Mouse (Mus musculus) forelimb bud, embryonic 11.5 days (tissue): Measurements from ENCODE around the gene Smok2a.
"Not testable (repeated sequence)": the region's sequence is repeated elsewhere in the genome, so short reads cannot be mapped to it uniquely, and the experiment has no call there.

ENCODE experiments used
- DNase-seq: peaks from one replicate; pipeline ENCODE4 v3.0.0-alpha.2; 2012; ENCODE audit warnings: low read depth, low spot score

The Smok2a gene

DNA sequence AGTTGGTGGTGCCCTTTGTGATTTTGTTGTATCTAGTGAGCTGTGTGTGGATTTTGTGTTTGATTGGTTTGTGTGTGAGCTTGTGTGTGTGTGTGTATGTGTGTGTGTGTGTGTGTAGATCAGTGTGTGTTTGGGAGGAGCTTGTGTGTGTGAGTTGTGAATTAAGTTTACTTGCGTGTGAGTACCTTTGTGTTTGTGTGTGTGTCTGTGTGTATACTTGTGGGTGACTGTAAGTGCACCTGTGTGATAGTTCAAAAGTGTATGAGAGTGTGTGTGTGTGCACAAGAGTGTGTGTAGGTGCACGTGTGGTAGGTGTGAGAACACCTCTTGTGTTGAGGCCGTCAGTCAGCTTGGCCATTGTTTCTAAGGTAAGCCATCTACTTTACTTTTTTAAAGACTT, at the start of gene Smok2a:
Smok2a (plus strand) TSS at position 301 of the 400 bp plus-strand sequence.
- DNase-seq: no peak

DNA sequence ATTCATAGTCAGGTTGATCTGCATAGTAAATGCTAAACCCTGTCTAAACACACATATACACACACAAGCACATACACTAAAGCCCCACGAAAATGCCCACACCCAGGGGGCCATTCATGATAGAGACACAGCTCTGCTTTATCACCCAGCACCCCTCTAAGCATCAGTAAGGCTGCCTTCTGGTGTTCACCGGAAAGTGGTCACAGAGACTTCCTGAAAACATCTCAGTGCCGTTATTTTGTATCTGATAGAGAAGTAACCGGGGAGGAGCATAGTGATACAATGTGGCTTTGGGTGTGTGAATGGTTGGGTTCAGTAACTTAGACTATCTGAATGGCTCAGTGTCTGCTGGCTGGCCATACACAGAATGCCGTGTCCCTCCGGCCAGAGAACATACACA, 47.4 kb upstream of the Smok2a start:
- not testable (repeated sequence) for DNase-seq

DNA sequence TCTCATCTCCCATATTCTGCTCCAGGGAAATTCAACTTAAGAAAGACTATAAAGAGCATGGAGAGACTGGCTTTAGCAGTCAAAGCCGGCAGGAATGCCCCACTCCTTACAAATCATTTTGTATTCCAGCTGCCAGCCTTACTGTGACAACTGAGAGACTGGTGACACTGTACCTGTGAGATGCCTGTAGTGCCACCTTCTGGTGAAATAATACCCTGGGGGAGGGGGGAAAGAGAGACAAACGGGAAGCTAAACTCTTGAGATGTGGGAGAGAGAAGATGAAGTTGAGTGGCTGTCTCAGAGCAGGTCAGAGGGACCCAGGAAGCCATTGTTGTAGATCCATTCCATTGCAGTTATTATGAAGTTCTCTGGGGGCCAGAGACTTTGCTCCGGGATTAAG, 47.0 kb upstream of the Smok2a start:
- not testable (repeated sequence) for DNase-seq

DNA sequence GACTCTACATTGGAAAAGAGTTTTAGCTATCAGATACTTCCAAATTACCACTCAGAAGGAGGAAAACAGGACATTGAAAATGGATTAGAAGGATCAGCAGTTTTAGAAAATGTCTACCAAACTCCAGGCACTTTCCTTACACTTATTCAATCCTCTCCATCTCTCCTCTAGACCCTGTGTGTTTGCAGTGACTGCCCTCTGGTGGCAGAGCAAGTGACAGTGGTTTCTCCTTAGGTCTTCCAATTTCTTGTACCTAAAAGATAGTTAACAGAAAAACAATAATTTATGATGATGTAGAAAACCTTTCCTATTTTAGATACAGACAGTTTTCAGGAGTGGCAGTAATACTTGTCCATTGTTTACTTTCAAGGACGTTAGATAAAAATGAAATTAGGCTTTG, 45.4 kb upstream of the Smok2a start:
- not testable (repeated sequence) for DNase-seq

DNA sequence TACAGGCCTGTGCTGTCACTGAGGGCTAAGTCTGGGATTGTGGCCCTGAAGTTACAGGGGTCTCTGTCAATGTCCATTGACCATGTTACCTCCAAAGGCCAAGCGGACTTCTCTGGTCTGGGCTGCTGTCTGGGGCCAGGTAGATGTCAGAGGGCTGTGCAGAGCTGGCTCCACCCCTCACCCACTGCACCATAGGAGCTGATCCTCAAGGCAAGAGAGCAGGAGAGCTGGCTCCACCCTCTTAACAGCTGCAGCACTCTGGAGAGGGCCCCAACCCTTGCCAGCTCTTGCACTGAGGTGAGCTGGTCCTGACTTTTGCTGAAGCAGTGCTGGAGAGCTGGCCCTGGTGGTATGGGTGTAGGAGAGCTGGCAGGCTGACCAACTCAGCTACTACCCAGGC, 43.2 kb upstream of the Smok2a start:
- not testable (repeated sequence) for DNase-seq

DNA sequence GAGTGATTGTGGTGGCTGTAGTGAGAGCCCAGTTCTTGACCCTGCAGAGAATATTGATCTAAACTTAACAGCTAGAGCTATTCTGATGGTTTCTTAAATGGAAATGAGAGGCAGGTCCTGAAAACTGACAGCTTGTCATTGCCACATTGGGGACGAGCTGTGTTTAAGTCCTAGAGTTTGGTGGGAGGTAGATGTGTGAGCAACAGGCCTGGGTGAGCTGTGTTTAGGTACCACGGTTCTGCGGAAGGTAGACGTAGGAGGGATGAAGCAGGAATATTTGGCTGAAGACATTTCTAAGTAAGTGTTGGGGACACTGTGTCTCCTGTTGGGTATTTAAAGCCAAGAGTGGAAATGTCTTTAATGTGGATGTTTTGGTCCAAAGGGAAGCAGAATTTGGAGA, 42.0 kb upstream of the Smok2a start:
- DNase-seq: not testable (repeated sequence)

DNA sequence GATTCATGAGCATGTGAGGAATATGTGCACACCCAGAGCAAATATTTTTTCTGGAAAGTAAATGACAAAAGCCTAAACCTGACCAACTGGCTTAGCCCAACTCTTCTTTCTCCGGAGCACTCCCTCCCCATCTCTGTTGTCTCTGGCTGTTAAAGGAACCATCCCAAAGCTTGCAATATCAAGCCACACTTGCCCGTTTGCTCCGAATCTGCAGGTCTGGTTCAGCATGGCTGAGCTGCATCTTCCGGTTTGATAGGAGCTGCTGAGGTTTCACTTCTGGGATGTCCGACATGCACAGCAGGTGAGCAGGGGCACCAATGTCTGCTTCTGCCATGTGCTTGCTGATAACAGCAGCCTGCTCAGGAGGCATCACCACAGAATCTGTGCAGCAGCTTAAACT, 40.5 kb upstream of the Smok2a start:
- DNase-seq: not testable (repeated sequence)

DNA sequence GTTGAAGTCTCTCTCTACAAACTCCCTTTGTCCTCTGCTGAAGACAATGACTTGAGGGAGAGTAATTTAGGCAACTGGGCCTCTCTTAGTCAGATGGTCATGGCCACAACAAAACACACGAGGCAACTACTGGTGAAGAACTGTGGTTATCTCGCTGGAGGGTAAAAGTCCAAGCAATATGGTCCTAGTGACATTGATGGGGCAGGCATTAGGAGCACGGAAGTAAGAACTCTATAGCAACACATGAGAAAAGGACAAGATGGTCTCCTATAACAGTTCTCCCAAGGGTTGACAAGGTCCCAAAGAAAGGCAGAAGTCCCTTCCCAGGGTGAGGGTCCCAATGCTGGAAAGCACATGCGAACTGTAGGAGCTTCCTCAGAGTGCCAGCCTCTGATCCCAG, 38.3 kb upstream of the Smok2a start:
- not testable (repeated sequence) for DNase-seq

DNA sequence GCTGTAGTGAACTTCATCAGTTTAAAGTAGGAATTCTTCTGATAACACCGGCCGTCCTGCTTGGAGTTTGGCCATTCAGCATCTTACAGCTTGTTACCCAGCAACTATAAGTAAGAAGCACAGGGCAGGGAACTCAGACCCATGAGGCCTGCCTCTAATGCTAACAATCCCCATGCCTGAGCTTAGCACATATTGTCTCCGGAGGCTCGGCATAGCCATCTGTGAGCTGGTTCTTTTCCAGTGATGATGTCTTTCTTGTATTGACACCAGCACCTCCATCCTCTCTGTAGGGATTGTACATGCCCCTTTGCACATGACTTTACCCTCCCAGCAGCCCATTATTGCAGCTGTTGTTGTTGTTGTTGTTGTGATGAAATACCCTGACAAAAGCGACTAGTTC, 36.5 kb upstream of the Smok2a start:
- not testable (repeated sequence) for DNase-seq

DNA sequence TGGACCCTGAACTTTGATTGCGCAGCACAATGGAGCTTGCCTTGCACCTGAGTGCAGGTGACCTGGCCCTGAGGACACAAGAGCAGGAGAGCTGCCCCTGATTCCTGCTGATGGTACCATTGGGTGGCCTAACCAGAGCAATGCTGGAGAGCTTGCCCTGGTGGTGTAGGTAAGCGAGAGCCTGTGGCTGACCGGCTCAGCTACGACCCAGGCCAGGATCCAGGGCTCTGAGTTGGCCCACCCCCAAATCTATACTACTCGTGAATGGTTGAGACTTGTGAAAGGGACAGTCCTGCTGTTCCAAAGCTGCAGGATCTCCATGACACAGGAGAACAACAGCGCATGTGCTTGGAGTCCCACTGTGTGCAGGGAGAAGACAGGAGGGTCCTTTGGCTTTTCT, 34.4 kb upstream of the Smok2a start:
- DNase-seq: not testable (repeated sequence)

DNA sequence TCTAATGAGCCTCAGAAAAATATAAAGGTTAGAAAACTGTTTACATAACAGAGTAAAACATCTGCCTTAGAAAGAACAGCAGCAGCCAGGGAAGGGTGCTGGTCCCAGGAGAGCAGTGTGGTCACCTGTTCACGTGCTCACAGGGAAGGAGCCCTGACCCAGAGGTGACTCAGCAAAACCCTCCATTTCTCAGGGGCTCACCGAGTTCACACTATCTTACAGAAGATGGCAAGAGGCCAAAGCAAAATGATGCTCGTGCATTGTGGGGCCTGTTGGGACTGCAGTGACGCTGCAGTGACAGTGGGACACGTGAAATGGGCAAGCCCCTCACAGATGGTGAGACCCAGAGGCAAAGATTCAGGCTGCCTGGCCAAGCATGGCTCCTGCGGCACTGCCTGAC, 33.4 kb upstream of the Smok2a start:
- not testable (repeated sequence) for DNase-seq

DNA sequence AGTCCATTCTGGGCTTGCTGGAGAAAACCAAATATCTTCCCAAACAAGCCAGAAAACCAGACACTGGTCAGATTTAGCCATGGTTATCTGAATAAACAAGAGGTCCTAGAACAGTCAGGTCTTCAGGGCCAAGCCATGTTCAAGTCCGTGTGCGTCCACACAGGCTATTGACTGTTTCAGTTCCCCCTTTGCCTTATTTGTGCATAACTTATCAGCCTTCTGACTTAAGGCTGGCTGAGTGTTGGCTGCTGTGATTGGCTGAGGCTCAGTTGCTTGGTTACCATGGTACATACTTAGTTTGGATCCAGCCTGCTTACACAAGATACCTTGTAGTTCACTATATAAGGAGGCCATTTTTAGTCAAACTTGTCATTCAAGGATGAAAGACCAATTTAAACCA, 32.1 kb upstream of the Smok2a start:
- DNase-seq: not testable (repeated sequence)

DNA sequence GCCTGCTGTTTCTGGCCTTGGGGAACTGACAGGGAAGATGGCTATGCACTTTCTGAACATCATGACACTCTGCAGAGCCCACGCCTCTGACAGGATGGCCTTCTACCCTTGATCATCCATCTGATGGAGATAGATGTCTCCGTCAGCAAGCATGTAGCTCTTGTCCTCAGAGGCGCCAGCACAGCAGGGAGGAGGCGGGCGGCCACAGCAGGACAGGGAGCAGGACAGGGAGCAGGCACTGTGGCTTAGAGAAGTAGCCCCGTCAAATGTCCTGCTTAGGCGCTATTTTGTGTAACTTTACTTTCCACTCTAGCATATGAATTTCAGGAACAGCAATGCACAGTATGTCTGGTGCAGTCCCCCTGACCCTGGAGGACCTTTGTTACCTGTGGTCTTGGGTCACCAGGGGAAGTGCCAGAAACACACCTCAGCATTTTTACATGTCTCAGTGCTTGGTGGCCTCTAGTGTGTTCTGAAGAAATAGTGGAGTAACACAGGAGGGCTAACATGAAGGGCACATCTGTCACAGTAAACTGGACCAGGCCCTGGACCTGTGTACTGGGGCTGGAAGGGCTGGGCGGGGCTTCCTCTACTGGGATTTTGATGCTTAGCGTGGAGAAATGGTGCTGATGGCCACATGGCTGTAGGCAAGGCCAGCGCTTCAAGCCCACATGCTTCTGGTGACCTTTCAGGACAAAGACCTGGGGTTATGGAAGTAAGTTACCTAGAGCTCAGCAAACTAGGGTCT, 30.0 kb upstream of the Smok2a start:
- DNase-seq: not testable (repeated sequence)

DNA sequence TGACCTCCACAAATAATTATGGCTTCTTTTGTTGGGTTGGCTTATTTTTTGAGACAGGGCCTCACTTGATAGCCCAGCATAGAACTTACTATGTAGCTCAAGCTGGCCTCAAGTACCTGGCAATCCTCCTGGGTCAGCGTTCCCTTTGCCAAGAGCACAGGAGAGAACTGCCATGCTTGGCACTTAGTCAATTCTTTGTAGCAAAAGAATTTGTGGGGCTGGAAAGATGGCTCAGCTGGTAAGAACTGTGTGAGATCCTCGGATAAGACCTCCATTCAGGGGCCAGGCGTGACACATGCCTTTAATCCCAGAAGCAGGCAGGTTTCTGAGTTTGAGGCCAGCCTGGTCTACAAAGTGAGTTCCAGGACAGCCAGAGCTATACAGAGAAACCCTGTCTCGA, 24.5 kb upstream of the Smok2a start:
- not testable (repeated sequence) for DNase-seq

DNA sequence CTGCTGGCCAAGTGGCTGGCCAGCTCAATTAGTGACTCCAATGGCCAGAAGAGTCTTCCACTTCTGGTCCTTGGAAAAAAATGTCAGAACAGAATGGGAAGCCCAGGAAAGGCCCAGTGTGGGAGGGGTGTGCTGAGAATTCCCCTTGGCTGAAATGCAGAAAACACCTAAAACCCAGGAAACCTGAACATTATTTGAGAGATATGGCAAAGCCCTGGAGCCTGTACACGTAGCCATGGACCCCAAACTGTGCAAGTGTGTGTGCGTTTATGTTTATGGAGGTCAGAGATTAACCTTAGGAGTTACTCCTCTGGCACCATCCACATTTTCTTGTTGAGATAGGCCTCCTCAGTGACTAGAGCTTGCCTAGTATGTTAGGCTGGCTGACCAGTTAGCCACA, 22.2 kb upstream of the Smok2a start:
- not testable (repeated sequence) for DNase-seq

DNA sequence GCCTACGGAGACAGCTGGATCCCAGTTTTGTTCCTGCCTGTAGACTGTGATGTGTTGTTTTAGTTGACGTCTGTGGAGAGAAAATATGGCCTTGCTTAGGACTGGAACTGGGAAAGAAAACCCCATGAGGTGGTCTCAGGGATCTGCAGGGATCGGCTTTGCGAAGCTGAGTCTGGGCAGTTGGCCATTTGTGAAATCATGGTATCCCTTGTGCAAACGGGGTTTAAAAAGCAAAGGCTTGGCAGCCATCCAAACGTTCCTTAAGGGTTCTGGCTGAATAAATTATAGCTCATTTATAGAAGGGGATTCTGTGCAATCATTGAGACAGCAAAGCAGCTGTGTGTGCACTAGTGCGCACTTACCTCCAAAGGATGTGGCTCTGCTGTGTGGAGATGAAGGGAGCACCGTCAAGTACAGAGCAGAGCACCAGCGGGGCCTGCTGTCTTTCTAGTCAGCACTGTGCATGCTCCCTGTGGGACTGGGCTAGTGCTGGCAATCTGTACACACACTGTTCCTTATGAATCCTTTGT, 21.0 kb upstream of the Smok2a start:
- DNase-seq: not testable (repeated sequence)

DNA sequence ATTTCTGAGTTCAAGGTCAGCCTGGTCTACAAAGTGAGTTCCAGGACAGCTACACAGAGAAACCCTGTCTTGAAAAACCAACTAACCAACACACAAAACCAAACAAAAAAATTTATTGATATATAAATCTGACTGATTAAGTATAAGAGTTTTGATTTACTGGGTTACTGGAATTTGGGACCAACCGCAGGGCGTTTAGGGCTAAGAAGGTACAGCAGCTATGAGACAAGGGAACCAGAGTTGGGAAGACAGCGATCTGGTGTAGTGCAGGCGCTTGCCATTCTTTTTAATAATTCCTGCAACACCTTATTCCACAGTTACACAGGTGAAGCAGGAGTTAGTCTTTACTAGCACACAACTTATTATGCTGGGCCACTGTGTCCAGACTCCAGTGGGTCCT, 19.4 kb upstream of the Smok2a start:
- not testable (repeated sequence) for DNase-seq

DNA sequence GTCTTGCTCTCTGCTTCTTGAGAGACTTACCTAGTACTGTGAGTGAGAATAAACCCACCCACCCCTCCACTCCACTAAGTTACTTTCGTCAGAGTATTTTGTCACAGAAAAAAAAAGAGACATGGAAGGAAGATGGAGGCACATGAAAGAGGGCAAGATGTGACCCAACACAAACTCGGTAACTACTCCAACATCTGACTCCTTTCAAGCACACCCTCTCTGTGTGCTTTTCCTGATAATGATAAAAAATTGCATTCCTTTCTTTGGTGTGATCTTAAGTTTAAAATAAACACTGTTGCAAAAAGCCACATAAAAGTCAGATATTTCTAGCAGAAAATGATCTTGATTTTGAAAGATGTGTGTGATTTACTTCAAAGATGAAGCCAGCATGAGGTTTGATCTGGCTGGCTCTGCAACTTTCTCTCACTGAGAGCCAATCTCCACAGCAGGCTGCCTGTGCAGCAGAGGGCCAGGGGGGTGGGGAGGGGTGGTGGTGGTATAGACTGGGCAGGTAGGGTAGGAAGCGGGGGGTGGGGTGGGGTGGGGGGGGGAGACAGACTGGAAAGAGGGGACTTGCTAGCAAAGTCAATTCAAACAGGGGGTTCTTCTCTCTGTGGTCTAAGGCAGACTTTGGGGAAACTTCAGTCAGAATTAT, 18.4 kb upstream of the Smok2a start:
- not testable (repeated sequence) for DNase-seq

DNA sequence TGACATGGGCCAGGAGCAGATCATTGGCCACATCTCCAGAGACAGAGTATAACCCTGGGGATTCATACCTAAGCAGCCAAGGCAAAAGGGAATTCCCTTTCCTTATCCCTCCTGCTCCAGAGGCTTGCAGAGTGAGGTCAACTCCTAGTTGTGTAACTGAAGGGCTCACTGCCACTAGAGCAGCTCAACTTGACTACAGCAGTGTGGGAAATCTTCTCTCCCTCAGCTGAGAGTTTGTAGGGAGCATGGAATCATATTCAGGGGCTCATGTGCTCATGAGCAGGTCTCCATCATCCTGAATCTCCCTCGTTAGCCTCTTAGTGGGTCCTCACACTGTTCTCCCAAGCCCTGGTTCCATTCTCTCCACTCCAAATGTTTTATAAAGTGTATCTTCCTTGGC, 15.7 kb upstream of the Smok2a start:
- DNase-seq: not testable (repeated sequence)

DNA sequence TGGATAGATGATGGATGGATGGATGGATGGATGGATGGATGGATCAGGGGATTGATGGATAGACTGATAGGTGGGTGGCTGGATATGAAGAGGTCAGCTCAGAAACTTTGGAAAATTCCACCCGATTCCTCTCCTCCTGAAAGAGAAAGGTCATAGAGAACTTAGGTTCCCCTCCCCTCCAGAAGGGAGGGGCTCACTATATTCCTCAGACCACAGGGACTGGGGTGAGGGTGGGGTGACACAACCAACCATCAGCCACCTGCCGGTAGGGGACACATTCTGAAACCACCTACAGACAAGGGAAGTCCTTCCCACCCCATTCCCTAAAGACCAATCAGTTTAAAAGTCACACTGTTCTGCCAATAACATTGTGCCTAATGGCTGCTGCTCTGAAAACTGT, 14.5 kb upstream of the Smok2a start:
- DNase-seq: no peak

DNA sequence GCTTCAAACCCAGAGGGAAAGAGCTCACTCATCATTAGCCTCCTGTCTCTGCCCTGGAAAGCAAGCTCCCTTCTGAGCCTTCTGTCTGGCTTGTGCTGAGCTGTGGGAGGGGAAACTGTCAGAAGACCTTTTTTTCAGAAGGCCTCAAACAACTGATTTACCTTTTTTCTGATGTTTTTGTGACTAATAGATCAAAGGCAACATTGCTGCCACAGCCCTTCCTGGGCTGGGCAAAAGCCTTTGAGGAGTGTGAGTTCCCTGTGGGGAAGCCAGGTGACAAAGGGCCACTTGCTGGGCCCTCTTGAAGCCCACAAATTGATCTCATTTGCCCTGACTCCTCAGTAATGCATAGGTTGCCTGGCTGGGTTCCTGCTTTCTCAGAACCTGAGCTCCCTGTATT, 12.5 kb upstream of the Smok2a start:
- not testable (repeated sequence) for DNase-seq

DNA sequence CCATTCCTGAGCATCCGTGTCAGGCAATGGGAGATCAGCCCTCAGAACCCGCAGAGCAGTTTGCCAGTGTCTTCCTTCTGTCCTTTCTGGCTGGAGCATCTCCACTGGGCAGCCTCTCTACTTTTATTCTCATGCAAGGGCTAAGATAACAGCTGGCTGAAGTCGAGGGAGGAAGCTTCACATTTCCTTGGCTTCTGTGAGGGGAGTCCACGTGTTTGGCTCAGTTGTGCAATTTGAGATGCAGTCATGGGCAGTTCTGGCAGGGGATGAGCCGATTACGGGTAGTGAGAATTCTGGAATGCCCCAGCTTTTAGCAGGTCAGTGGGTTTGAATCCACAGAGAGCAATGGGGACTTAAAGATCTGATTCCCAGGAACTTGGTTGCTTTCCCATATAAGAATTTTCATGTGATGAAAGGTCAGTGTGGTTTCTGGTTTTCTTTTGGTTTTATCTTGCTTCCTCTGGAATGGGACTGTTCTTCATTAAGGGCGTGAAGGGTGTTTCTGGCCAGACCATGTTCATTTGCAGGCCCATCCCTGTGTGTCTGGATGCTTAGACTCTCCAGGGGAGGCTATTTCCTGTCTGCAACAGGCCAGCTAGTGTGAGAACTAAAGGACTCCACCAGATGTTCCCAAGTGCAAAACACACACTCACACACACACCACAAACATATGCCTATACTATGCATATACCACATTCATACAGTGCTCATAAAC, 8.7 kb upstream of the Smok2a start:
- DNase-seq: no peak
